ENCODE assay signal across 13 mouse cellular contexts in genomic region chr16:21433543-21433942, GRCm38 (mm10). TPM values are rescaled to one million over a fixed set of nuclear protein-coding genes. Genes with fewer than 3 reads are reported as not detected.
A peak's percentile ranks its signal among the peaks of the same experiment; 100 is the strongest.
DNase-seq lines count a peak whose midpoint lies in the region; ATAC-seq and TF ChIP-seq lines count a peak whose summit lies in the region.
"Had no signal": no experiment of that assay in that cellular context is flagged by ENCODE, and none has a peak within 500 bp of the region (broad histone marks: within the 10 kb centered on the region; RNA-seq: fewer than 3 reads in every experiment).

No protein-coding gene starts in this region.

- H3K27ac ChIP-seq in forebrain, embryonic 14.5 days (ENCODE audit: low read depth, low read length) = no peak overlapping the region
- no peak overlapping the region for H3K27ac ChIP-seq in forebrain, embryonic 11.5 days (ENCODE audit: low read depth, low read length)
- H3K27ac ChIP-seq in lung, embryonic 14.5 days (ENCODE audit: low read depth) = no peak overlapping the region
- H3K27ac ChIP-seq in limb, embryonic 10.5 days = no peak overlapping the region
- H3K27ac ChIP-seq: heart, embryonic 13.5 days had no signal

- no peak for ATAC-seq in forebrain, embryonic 14.5 days
- no peak for ATAC-seq in forebrain, embryonic 11.5 days (replicated peaks; ENCODE audit: low FRiP score)
- no peak for ATAC-seq in lung, embryonic 14.5 days (ENCODE audit: insufficient read depth)
- ATAC-seq: inflammation-experienced regulatory T-cells, adult 6 months had no signal

- H3K27me3 ChIP-seq in forebrain, embryonic 14.5 days (replicated peaks; ENCODE audit: control insufficient read depth, insufficient read depth, low read length) = no peaks in the 10 kb centered on the region
- H3K27me3 ChIP-seq in forebrain, embryonic 11.5 days (ENCODE audit: control insufficient read depth, insufficient read depth, low read length) = no peaks in the 10 kb centered on the region
- H3K27me3 ChIP-seq in lung, embryonic 14.5 days (ENCODE audit: insufficient read depth, low read length) = no peaks in the 10 kb centered on the region
- H3K27me3 ChIP-seq in E14TG2a.4 (ENCODE audit: insufficient read depth, low read length) = no peaks in the 10 kb centered on the region
- H3K27me3 ChIP-seq in limb, embryonic 10.5 days (ENCODE audit: low read depth, poor library complexity, severe bottlenecking) = no peaks in the 10 kb centered on the region
- H3K27me3 ChIP-seq: heart, embryonic 13.5 days had no signal

- no peaks in the 10 kb centered on the region for H3K4me1 ChIP-seq in forebrain, embryonic 14.5 days (ENCODE audit: control insufficient read depth, insufficient read depth, low read length)
- no peaks in the 10 kb centered on the region for H3K4me1 ChIP-seq in forebrain, embryonic 11.5 days (replicated peaks; ENCODE audit: control insufficient read depth, insufficient read depth, low read length)
- no peaks in the 10 kb centered on the region for H3K4me1 ChIP-seq in lung, embryonic 14.5 days (ENCODE audit: insufficient read depth)
- no peaks in the 10 kb centered on the region for H3K4me1 ChIP-seq in E14TG2a.4 (replicated peaks; ENCODE audit: low read depth, low read length)
- no peaks in the 10 kb centered on the region for H3K4me1 ChIP-seq in limb, embryonic 10.5 days
- H3K4me1 ChIP-seq: heart, embryonic 13.5 days had no signal

- 38% methylated on average over 3 of the region's 3 CpGs for WGBS in forebrain, embryonic 14.5 days
- 40% methylated on average over 3 of the region's 3 CpGs for WGBS in forebrain, embryonic 11.5 days
- WGBS in lung, embryonic 14.5 days = 42% methylated on average over 3 of the region's 3 CpGs
- 47% methylated on average over 3 of the region's 3 CpGs for WGBS in limb, embryonic 10.5 days

- no peak overlapping the region for H3K9ac ChIP-seq in forebrain, embryonic 14.5 days (ENCODE audit: low read length)
- no peak overlapping the region for H3K9ac ChIP-seq in forebrain, embryonic 11.5 days (ENCODE audit: low read length)
- no peak overlapping the region for H3K9ac ChIP-seq in lung, embryonic 14.5 days
- H3K9ac ChIP-seq: heart, embryonic 13.5 days had no signal

- H3K4me2 ChIP-seq in forebrain, embryonic 14.5 days (ENCODE audit: low read length) = no peak overlapping the region
- H3K4me2 ChIP-seq in forebrain, embryonic 11.5 days (ENCODE audit: low read depth, low read length, severe bottlenecking) = no peak overlapping the region
- H3K4me2 ChIP-seq in lung, embryonic 14.5 days = no peak overlapping the region
- H3K4me2 ChIP-seq: heart, embryonic 13.5 days had no signal

- TF ChIP-seq CTCF in lung, embryonic 14.5 days (IDR thresholded peaks at IDR 0.05; ENCODE audit: low read depth) = peak; percentile 45
- peak; percentile 85 for TF ChIP-seq CTCF in E14TG2a.4 (conservative IDR thresholded peaks at IDR 0.05; ENCODE audit: low read length)

- peak; percentile 7 for DNase-seq in forebrain, embryonic 14.5 days (ENCODE audit: low spot score)
- no peak for DNase-seq in forebrain, embryonic 11.5 days (ENCODE audit: low spot score)
- DNase-seq in lung, embryonic 14.5 days = peak; percentile 21
- DNase-seq in lung, adult 18-20 months = no peak
- peak; percentile 54 for DNase-seq in induced T-regulatory cell, adult 2 months (ENCODE audit: low read depth)
- no peak for DNase-seq in limb, embryonic 10.5 days (ENCODE audit: low spot score)
- DNase-seq in right cerebral cortex, postnatal 10 days (ENCODE audit: low spot score in 2 of 2) = no peak
- DNase-seq: cerebellum, adult 8-10 months; layer of hippocampus, adult 9-11 months; thymus, postnatal 36 days had no signal

- H3K9me3 ChIP-seq in forebrain, embryonic 14.5 days (replicated peaks; ENCODE audit: control insufficient read depth, low read length) = no peaks in the 10 kb centered on the region
- no peaks in the 10 kb centered on the region for H3K9me3 ChIP-seq in forebrain, embryonic 11.5 days (ENCODE audit: control insufficient read depth, low read length)
- H3K9me3 ChIP-seq in lung, embryonic 14.5 days (ENCODE audit: low read depth, low read length) = no peaks in the 10 kb centered on the region
- no peaks in the 10 kb centered on the region for H3K9me3 ChIP-seq in E14TG2a.4 (ENCODE audit: low read length)
- H3K9me3 ChIP-seq in limb, embryonic 10.5 days (replicated peaks) = no peaks in the 10 kb centered on the region

- no peak overlapping the region for H3K4me3 ChIP-seq in forebrain, embryonic 14.5 days (ENCODE audit: low read depth, low read length)
- no peak overlapping the region for H3K4me3 ChIP-seq in forebrain, embryonic 11.5 days (ENCODE audit: low read depth, low read length)
- no peak overlapping the region for H3K4me3 ChIP-seq in lung, embryonic 14.5 days (ENCODE audit: low read depth, low read length)
- H3K4me3 ChIP-seq in E14TG2a.4 (replicated peaks; ENCODE audit: low read length) = no peak overlapping the region
- H3K4me3 ChIP-seq in limb, embryonic 10.5 days = no peak overlapping the region
- H3K4me3 ChIP-seq: heart, embryonic 13.5 days had no signal

- H3K36me3 ChIP-seq in forebrain, embryonic 14.5 days (ENCODE audit: control insufficient read depth, insufficient read depth, low read length) = peaks cover 8% of the 10 kb centered on the region
- H3K36me3 ChIP-seq in forebrain, embryonic 11.5 days (ENCODE audit: control insufficient read depth, insufficient read depth, low read length) = no peaks in the 10 kb centered on the region
- H3K36me3 ChIP-seq in lung, embryonic 14.5 days (ENCODE audit: insufficient read depth) = 0 out of 2 replicates have a peak, but pooled peaks cover 3% of the 10 kb centered on the region
- H3K36me3 ChIP-seq in E14TG2a.4 (ENCODE audit: insufficient read depth, low read length) = peaks cover 7% of the 10 kb centered on the region; the same call in 1 of the 2 replicates
- H3K36me3 ChIP-seq in limb, embryonic 10.5 days = no peaks in the 10 kb centered on the region

RNA-seq across cellular contexts. Expression of gene Vps8, which starts 10.6 kb away (rescaled TPM):
- polyA plus RNA-seq in forebrain, embryonic 14.5 days (2014; fragmentation: Nextera tagmentation; extraction: Ambion mirVana) = 33.0 and 36.9 TPM in 2 replicates
- 25.5 and 25.9 TPM in 2 replicates for polyA plus RNA-seq in forebrain, embryonic 11.5 days (2014; fragmentation: Nextera tagmentation; extraction: Ambion mirVana)
- polyA plus RNA-seq in lung, embryonic 14.5 days (2014; fragmentation: Nextera tagmentation; extraction: Ambion mirVana) = 18.0 and 19.3 TPM in 2 replicates
- polyA plus RNA-seq in limb, embryonic 10.5 days (2016; fragmentation: Nextera tagmentation; extraction: Ambion mirVana) = 10.8 and 13.7 TPM in 2 replicates

Comparison
In these comparisons a context has a peak if more than half of its experiments do, and no peak if none do; other contexts are left out.
1. DNase-seq: peak in forebrain, embryonic 14.5 days (single experiment), lung, embryonic 14.5 days (single experiment) and induced T-regulatory cell, adult 2 months (single experiment); none in forebrain, embryonic 11.5 days (single experiment), lung, adult 18-20 months (0 of 2), limb, embryonic 10.5 days (single experiment) and right cerebral cortex, postnatal 10 days (0 of 2).